Mouse (Mus musculus) c-Kit-negative CD71-positive TER-119-positive erythroid progenitor cells, embryonic 14.5 days (primary cell): ENCODE data around the gene Slc16a1.

Source experiments
- DNase-seq: peaks from one replicate; pipeline ENCODE4 v3.0.0-alpha.2; 2013; ENCODE audit warnings: low read depth, low spot score

Gene Slc16a1

GRCm38 (mm10) chr3:104638932-104639748 is 672 bp downstream of the Slc16a1 start:
- peak; percentile 65 for DNase-seq

GRCm38 (mm10) chr3:104639749-104640368 is 1.4 kb downstream of the Slc16a1 start:
- no peak for DNase-seq

GRCm38 (mm10) chr3:104640855-104641254 is 2.4 kb downstream of the Slc16a1 start:
- DNase-seq, result no peak

GRCm38 (mm10) chr3:104641313-104641712 is 2.8 kb downstream of the Slc16a1 start:
- DNase-seq, result no peak

- no peak for DNase-seq
Observed at GRCm38 (mm10) chr3:104643113-104643512, 4.6 kb downstream of the Slc16a1 start.

GRCm38 (mm10) chr3:104643810-104644270 is 5.4 kb downstream of the Slc16a1 start:
- peak; percentile 75 for DNase-seq

- peak; percentile 50 for DNase-seq
Observed at GRCm38 (mm10) chr3:104644371-104644770, 5.9 kb downstream of the Slc16a1 start.

GRCm38 (mm10) chr3:104654219-104654618 is 15.8 kb downstream of the Slc16a1 start:
- DNase-seq, result no peak

GRCm38 (mm10) chr3:104654921-104655320 is 16.5 kb downstream of the Slc16a1 start:
- DNase-seq, result no peak

GRCm38 (mm10) chr3:104658706-104659105 is 20.2 kb downstream of the Slc16a1 start:
- DNase-seq, result no peak

GRCm38 (mm10) chr3:104659758-104660157 is 21.3 kb downstream of the Slc16a1 start:
- no peak for DNase-seq

GRCm38 (mm10) chr3:104660522-104660921 is 22.1 kb downstream of the Slc16a1 start:
- DNase-seq, result no peak

- no peak for DNase-seq
Observed at GRCm38 (mm10) chr3:104662007-104662406, 23.5 kb downstream of the Slc16a1 start.

GRCm38 (mm10) chr3:104662926-104663325 is 24.5 kb downstream of the Slc16a1 start:
- DNase-seq, result no peak

- no peak for DNase-seq
Observed at GRCm38 (mm10) chr3:104666950-104667349, 28.5 kb downstream of the Slc16a1 start.

GRCm38 (mm10) chr3:104667451-104667850 is 29.0 kb downstream of the Slc16a1 start:
- DNase-seq, result no peak

GRCm38 (mm10) chr3:104668989-104669388 is 30.5 kb downstream of the Slc16a1 start:
- peak; percentile 44 for DNase-seq

GRCm38 (mm10) chr3:104669856-104670182 is 31.4 kb downstream of the Slc16a1 start:
- DNase-seq, result no peak

GRCm38 (mm10) chr3:104670183-104671020 is 31.9 kb downstream of the Slc16a1 start:
- peak; percentile 51 for DNase-seq

GRCm38 (mm10) chr3:104671543-104671942 is 33.1 kb downstream of the Slc16a1 start:
- peak; percentile 65 for DNase-seq

- DNase-seq, result no peak
Observed at GRCm38 (mm10) chr3:104672041-104672440, 33.6 kb downstream of the Slc16a1 start.
